Mouse (Mus musculus) kidney, postnatal 0 days (tissue): ENCODE results near the gene Glt1d1. TPM values are rescaled to one million over a fixed set of nuclear protein-coding genes. Genes with fewer than 3 reads are reported as not detected.

Experiments used
- ATAC-seq: fragments of 200-750 bp; cut with Nextera tagmentation; replicated peaks from 2 replicates; pipeline ENCODE4 v1.8.0; 2017; ENCODE audit warnings: low read depth, moderate number of reproducible peaks, moderate TSS enrichment, moderate library complexity; ENCODE audit not compliant: low FRiP score
- DNase-seq: peaks from one replicate; pipeline ENCODE4 v3.0.0-alpha.2; 2016; ENCODE audit warnings: low spot score
- H3K27ac ChIP-seq: fragments of 300-500 bp; sonication (generic); 2 replicates; pipeline ENCODE4 v1.5.1; 2014; ENCODE audit warnings: mild to moderate bottlenecking
- H3K27me3 ChIP-seq: fragments of 300-500 bp; sonication (generic); 2 replicates; pipeline ENCODE4 v1.6.1; 2014; ENCODE audit warnings: low read length, mixed read lengths; ENCODE audit not compliant: insufficient read depth
- H3K36me3 ChIP-seq: fragments of 300-500 bp; sonication (generic); 2 replicates; pipeline ENCODE4 v1.6.1; 2014; ENCODE audit warnings: low read length, mixed read lengths; ENCODE audit not compliant: insufficient read depth
- H3K4me1 ChIP-seq: fragments of 300-500 bp; sonication (generic); replicated peaks from 2 replicates; pipeline ENCODE4 v1.6.1; 2014; ENCODE audit warnings: antibody characterized with exemption, low read length, mixed read lengths; ENCODE audit not compliant: insufficient read depth
- H3K4me2 ChIP-seq: fragments of 300-500 bp; sonication (generic); 2 replicates; pipeline ENCODE4 v1.6.1; 2014; ENCODE audit warnings: mild to moderate bottlenecking, low read length, moderate library complexity, mixed read lengths
- H3K4me3 ChIP-seq: fragments of 300-500 bp; sonication (generic); replicated peaks from 2 replicates; pipeline ENCODE4 v1.5.1; 2014; ENCODE audit warnings: low read depth, low read length
- H3K9ac ChIP-seq: fragments of 300-500 bp; sonication (generic); 2 replicates; pipeline ENCODE4 v1.6.1; 2014; ENCODE audit warnings: low read depth, low read length
- H3K9me3 ChIP-seq: fragments of 300-500 bp; sonication (generic); replicated peaks from 2 replicates; pipeline ENCODE4 v1.6.1; 2016; ENCODE audit warnings: low read length, inconsistent platforms, mixed read lengths
- CTCF ChIP-seq: IDR thresholded peaks from 2 replicates; pipeline ENCODE4 v1.5.1; 2016; ENCODE audit warnings: antibody characterized with exemption, low read depth, mild to moderate bottlenecking, moderate library complexity
- WGBS: fragments of 180-500 bp; shearing (Covaris S2); extraction: QIAGEN DNeasy Blood & Tissue Kit; methylation state at CpG from one replicate; pipeline ENCODE4 v1.1.7; 2014; 5-methylcytosine and 5-hydroxymethylcytosine counted together
- polyA plus RNA-seq: library from polyadenylated mRNA; unstranded; fragments of >200 nt; fragmentation: Nextera tagmentation; extraction: Ambion mirVana; gene quantifications from 2 replicates; pipeline ENCODE4 v1.2.1, GENCODE M21; 2015

Gene Glt1d1
- polyA plus RNA-seq, 1 experiment from 2014 or later: 0.46 TPM

GRCm38 (mm10) chr5:127638177-127638576 lies 6.1 kb downstream of the Glt1d1 start:
- H3K4me3 ChIP-seq: no peak overlapping the region
- no peak overlapping the region for H3K9ac ChIP-seq
- no peak overlapping the region for H3K4me2 ChIP-seq
- WGBS: 77% methylated on average over 2 of the region's 2 CpGs
- no peaks in the 10 kb centered on the region for H3K27me3 ChIP-seq
- H3K4me1 ChIP-seq: no peaks in the 10 kb centered on the region
- H3K27ac ChIP-seq: no peak overlapping the region
- no peak for DNase-seq
- H3K36me3 ChIP-seq: no peaks in the 10 kb centered on the region
- ATAC-seq: no peak
- no peak for TF ChIP-seq CTCF
- H3K9me3 ChIP-seq: no peaks in the 10 kb centered on the region

DNA sequence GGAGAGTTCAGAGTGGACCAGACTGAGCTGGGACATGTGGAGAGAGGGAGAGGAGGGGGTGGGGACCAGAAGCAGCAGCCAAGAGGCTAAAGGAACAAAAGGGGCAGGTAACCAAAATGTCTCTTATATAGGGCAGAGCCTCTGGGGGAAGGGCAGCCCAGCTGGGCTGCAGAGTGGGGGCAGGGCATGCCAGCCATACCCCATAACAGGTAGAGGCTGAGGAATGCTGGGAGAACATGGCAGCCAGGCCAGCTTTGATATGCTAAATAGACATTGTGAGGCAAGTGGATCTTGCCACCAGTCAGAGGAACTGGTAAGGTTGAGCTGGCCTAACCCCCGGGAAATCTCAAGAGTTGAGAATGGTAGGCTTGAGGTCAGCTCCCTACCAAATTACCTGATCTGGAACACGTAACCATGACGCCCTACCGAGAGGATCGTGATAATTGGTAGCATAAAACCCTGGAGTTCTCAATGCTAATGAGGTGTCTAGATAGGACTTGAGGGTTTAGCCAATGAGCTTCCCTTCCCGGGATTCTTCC lies 7.1 kb downstream of the Glt1d1 start:
- WGBS: 88% methylated on average over 6 of the region's 6 CpGs
- no peak for DNase-seq

DNA sequence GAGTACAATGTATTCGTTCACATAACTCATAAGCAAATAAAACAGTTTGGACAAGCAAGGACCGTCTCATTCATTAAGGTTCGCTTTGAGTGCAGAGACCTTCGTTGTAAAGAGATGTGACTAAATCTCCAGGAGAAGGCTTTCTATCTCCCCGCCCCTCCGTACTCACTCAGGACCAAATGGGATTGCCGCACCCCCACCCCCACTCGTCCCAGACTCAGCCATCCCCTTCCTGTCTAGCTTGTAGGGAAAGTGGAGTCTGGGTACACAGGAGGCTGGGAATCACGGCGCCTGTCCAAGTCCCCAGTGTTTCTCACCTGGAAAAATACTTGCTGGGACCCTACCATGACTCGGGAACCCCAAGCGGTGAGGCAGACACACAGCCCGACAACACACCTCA lies 7.6 kb downstream of the Glt1d1 start:
- no peaks in the 10 kb centered on the region for H3K36me3 ChIP-seq
- no peaks in the 10 kb centered on the region for H3K9me3 ChIP-seq
- no peak overlapping the region for H3K9ac ChIP-seq
- H3K4me2 ChIP-seq: no peak overlapping the region
- ATAC-seq (no peak), DNase-seq (no peak)
- no peak overlapping the region for H3K27ac ChIP-seq
- no peaks in the 10 kb centered on the region for H3K4me1 ChIP-seq
- no peaks in the 10 kb centered on the region for H3K27me3 ChIP-seq
- no peak overlapping the region for H3K4me3 ChIP-seq
- no peak for TF ChIP-seq CTCF
- 86% methylated on average over 13 of the region's 13 CpGs for WGBS

More for the DNA sequence above, 7.1 kb downstream of the Glt1d1 start:
- Histone ChIP-seq H3K4me3 (no peak overlapping the region), H3K27ac (no peak overlapping the region), H3K36me3 (no peaks in the 10 kb centered on the region), H3K4me2 (no peak overlapping the region), H3K4me1 (no peaks in the 10 kb centered on the region), H3K9ac (no peak overlapping the region), H3K9me3 (no peaks in the 10 kb centered on the region), H3K27me3 (no peaks in the 10 kb centered on the region)
- TF ChIP-seq CTCF: no peak
- ATAC-seq: no peak

GRCm38 (mm10) chr5:127640359-127640758 lies 8.3 kb downstream of the Glt1d1 start:
- H3K4me3 ChIP-seq: no peak overlapping the region
- no peak overlapping the region for H3K27ac ChIP-seq
- DNase-seq: no peak
- no peaks in the 10 kb centered on the region for H3K4me1 ChIP-seq
- no peak for ATAC-seq
- no peaks in the 10 kb centered on the region for H3K27me3 ChIP-seq
- 90% methylated on average over 3 of the region's 3 CpGs for WGBS
- H3K4me2 ChIP-seq: no peak overlapping the region
- no peaks in the 10 kb centered on the region for H3K9me3 ChIP-seq
- TF ChIP-seq CTCF: peak; percentile 27; the same call in 1 of the 2 replicates
- no peaks in the 10 kb centered on the region for H3K36me3 ChIP-seq
- H3K9ac ChIP-seq: no peak overlapping the region

DNA sequence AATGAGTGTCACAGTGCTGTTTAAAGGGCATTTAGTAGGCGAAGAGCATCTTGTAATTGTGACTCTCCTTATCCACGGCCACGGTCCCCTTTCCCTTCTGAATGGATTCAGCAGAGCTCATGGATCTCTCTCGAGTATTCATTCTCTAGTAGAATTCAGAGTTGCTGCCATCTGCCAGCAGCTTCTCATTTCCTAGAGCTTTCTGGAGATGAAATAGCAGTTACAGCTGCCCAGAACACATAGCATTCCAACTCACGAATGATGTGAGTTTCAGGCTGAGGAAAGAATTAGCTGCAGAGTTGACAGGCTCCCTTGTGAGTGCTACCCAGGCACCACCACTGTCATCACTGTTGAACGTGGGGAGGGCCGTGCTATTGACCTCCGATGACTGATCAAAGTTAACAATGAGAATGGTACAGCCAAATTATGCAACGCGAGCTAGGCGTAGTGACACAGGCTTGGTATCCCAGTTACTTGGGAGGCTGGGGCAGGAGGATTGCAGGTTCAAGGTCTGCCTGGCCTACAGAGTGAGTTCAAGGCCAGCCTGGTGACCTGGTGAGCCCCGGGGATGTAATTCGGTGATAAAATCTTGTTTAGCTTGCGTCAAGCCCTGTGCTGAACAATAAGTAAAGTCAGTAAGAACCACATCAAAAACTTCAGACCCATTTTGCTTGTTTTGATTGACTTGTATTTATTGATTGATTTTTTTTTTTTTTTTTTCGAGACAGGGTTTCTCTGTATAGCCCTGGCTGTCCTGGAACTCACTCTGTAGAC lies 9.3 kb downstream of the Glt1d1 start:
- H3K36me3 ChIP-seq: no peaks in the 10 kb centered on the region
- no peaks in the 10 kb centered on the region for H3K4me1 ChIP-seq
- H3K27ac ChIP-seq: no peak overlapping the region
- H3K9ac ChIP-seq: no peak overlapping the region
- H3K27me3 ChIP-seq: no peaks in the 10 kb centered on the region
- H3K4me2 ChIP-seq: no peak overlapping the region
- DNase-seq: no peak
- no peak for TF ChIP-seq CTCF
- H3K4me3 ChIP-seq: no peak overlapping the region
- H3K9me3 ChIP-seq: no peaks in the 10 kb centered on the region
- WGBS: 92% methylated on average over 15 of the region's 15 CpGs
- ATAC-seq: no peak

GRCm38 (mm10) chr5:127648046-127648445 lies 16.0 kb downstream of the Glt1d1 start:
- Histone ChIP-seq H3K9ac (no peak overlapping the region), H3K4me2 (no peak overlapping the region), H3K9me3 (no peaks in the 10 kb centered on the region), H3K27me3 (no peaks in the 10 kb centered on the region), H3K36me3 (no peaks in the 10 kb centered on the region), H3K4me3 (no peak overlapping the region), H3K27ac (no peak overlapping the region), H3K4me1 (no peaks in the 10 kb centered on the region)
- ATAC-seq (no peak), DNase-seq (peak; percentile 6)
- WGBS: 67% methylated on average over 6 of the region's 6 CpGs
- peak; percentile 50; the same call in 1 of the 2 replicates for TF ChIP-seq CTCF
